Mouse (Mus musculus): ENCODE results near the gene Aptx. TPM values are rescaled to one million over a fixed set of nuclear protein-coding genes. Genes with fewer than 3 reads are reported as not detected.

Aptx gene
- polyA plus RNA-seq (2012; rRNA removed) (2.4 and 4.8 TPM in 2 replicates), polyA plus RNA-seq (2014; fragmentation: Nextera tagmentation; extraction: Ambion mirVana) (8.3 and 9.5 TPM in 2 replicates)

DNA sequence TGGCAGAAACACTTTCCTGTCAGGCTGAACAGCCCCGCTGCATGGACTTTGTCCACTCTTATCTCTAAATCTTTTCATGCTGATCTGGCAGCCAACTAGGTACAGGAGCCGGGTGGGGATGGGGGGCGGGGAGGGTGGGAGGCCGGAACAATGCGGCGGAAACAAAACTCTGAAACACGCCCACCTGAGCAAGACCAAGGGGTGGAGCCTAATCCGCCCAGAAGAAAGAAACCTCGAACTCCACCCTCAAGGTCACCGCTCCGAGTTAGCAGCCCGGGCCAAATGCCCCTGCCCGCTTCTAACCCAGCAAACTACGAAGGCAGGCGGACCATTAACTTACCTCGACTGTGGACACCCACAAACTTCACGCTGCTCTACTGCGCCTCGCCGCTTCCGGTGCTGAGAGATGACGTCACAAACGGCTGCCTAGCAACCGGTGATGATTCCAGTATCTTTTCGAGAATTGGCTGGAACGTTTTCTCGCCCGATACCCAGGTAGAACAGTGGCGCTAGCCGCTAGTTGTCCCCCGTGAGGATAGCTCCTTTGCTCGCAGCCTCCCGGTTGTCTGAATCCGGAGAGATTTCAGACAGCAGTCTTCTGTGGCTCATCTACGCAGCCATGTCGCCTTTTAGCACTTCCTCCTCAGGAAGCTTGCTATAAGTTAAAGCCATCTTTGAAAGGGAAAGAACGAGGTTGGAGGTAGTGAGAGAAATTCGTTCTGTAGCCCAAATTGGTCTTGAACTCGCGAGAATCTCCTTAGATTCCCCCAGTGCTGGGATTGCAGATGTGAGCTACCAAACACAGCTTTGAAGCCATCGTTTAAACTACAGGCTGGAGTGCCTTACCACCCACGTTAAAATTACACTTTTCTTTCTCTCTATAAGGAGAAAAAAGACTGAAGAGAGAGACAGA lies at the start of gene Aptx:
TSS of gene Aptx (minus strand) at position 398 of the 913 bp plus-strand sequence.
- peak; percentile 84 for ATAC-seq (ENCODE audit: insufficient read depth)

DNA sequence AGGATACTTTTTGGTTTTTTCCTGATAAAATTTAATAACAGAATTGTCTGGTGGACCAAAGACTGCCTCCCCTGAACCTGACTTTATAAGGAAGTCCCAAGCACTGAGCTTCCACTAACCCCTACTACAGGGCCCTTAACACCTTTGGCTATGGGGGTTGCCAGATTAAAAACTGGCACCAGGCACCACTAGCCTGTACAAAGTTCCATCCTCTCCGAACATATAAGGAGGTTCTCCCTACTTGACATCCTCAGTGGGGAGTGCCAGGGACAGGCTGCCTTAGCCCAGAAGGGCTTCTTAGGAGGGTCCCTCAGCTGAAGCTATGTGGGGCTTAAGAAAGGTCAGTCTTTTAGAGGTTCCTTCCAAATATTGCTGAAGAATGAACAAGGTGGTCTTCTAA lies 32.4 kb upstream of the Aptx start:
- H3K36me3 ChIP-seq (replicated peaks; ENCODE audit: control insufficient read depth, insufficient read depth, low read depth) = peaks cover 50% of the 10 kb centered on the region
- no peak overlapping the region for H3K9ac ChIP-seq (replicated peaks)
- ATAC-seq (ENCODE audit: insufficient read depth) = no peak
- H3K4me1 ChIP-seq (replicated peaks; ENCODE audit: control insufficient read depth in 2 of 2, insufficient read depth in 2 of 2, low read length in 1 of 2) = no peaks in the 10 kb centered on the region
- H3K27me3 ChIP-seq (ENCODE audit: control insufficient read depth, insufficient read depth, low read length) = no peaks in the 10 kb centered on the region
- no peak for DNase-seq (ENCODE audit: low read depth in 3 of 3, low spot score in 3 of 3)
- H3K27ac ChIP-seq = no peak overlapping the region
- no peak overlapping the region for H3K4me2 ChIP-seq (ENCODE audit: low read depth)
- H3K4me3 ChIP-seq (ENCODE audit: insufficient read depth in 1 of 2, low read depth in 2 of 2, low read length in 2 of 2) = no peak overlapping the region
- TF ChIP-seq CTCF (IDR thresholded peaks at IDR 0.05; ENCODE audit: low read depth) = no peak
- TF ChIP-seq EP300 (IDR thresholded peaks at IDR 0.05; ENCODE audit: low read depth) = no peak
- H3K9me3 ChIP-seq (ENCODE audit: control insufficient read depth, low read length) = no peaks in the 10 kb centered on the region
- WGBS (ENCODE audit: insufficient replicate concordance) = 62% methylated on average over 1 of the region's 1 CpGs

More for the DNA sequence above, at the start of gene Aptx:
- Histone ChIP-seq H3K9me3 (ENCODE audit: control insufficient read depth, low read length) (no peaks in the 10 kb centered on the region), H3K4me1 (replicated peaks; ENCODE audit: control insufficient read depth in 2 of 2, insufficient read depth in 2 of 2, low read length in 1 of 2) (peaks cover 8 to 26% of the 10 kb centered on the region in 2 experiments), H3K36me3 (replicated peaks; ENCODE audit: control insufficient read depth, insufficient read depth, low read depth) (no peaks in the 10 kb centered on the region), H3K9ac (replicated peaks) (peak within 1 kb of the TSS; percentile 61), H3K4me3 (ENCODE audit: insufficient read depth in 1 of 2, low read depth in 2 of 2, low read length in 2 of 2) (peak within 1 kb of the TSS; percentile 75 to 96), H3K4me2 (ENCODE audit: low read depth) (peak within 1 kb of the TSS; percentile 93), H3K27ac (peak within 1 kb of the TSS; percentile 72), H3K27me3 (ENCODE audit: control insufficient read depth, insufficient read depth, low read length) (no peaks in the 10 kb centered on the region)
- WGBS (ENCODE audit: insufficient replicate concordance) = under 1% methylated on average over 42 of the region's 42 CpGs
- peak; percentile 86 to 90 (median 89) for DNase-seq (ENCODE audit: low read depth in 3 of 3, low spot score in 3 of 3)
- TF ChIP-seq CTCF (IDR thresholded peaks at IDR 0.05; ENCODE audit: low read depth) = peak; percentile 28
- no peak; the same call in 1 of the 2 replicates for TF ChIP-seq EP300 (IDR thresholded peaks at IDR 0.05; ENCODE audit: low read depth)

DNA sequence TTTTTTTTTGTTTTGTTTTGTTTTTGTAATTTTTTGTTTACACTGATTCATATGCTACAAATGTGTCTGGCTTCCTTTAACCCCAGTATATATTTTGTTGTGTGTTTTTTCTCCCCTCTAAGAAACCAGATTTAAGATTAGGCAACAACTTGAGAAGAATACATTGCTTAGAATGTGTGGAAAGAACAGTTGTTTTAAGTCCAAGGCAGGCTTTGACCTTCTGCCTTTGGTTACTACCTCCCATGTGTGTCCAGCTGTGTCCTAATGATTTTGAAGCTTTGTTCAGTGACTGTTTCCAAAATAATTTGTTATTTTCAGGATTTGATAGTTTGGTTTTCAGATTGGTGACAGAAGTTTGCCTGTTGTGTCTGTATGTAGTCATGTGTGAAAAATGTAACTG lies 28.3 kb upstream of the Aptx start:
- no peak overlapping the region for H3K27ac ChIP-seq
- H3K36me3 ChIP-seq (replicated peaks; ENCODE audit: control insufficient read depth, insufficient read depth, low read depth) = peaks cover 74% of the 10 kb centered on the region
- H3K4me1 ChIP-seq (replicated peaks; ENCODE audit: control insufficient read depth in 2 of 2, insufficient read depth in 2 of 2, low read length in 1 of 2) = peaks cover 1 to 2% of the 10 kb centered on the region in 2 experiments; a peak in 1 of 4 replicates
- ATAC-seq (ENCODE audit: insufficient read depth) (no peak), DNase-seq (ENCODE audit: low read depth in 3 of 3, low spot score in 3 of 3) (no peak)
- no peaks in the 10 kb centered on the region for H3K9me3 ChIP-seq (ENCODE audit: control insufficient read depth, low read length)
- no peak overlapping the region for H3K4me3 ChIP-seq (ENCODE audit: insufficient read depth in 1 of 2, low read depth in 2 of 2, low read length in 2 of 2)
- H3K4me2 ChIP-seq (ENCODE audit: low read depth) = no peak overlapping the region
- H3K27me3 ChIP-seq (ENCODE audit: control insufficient read depth, insufficient read depth, low read length) = no peaks in the 10 kb centered on the region
- no peak overlapping the region for H3K9ac ChIP-seq (replicated peaks)
- no peak for TF ChIP-seq CTCF (IDR thresholded peaks at IDR 0.05; ENCODE audit: low read depth)
- no peak for TF ChIP-seq EP300 (IDR thresholded peaks at IDR 0.05; ENCODE audit: low read depth)

DNA sequence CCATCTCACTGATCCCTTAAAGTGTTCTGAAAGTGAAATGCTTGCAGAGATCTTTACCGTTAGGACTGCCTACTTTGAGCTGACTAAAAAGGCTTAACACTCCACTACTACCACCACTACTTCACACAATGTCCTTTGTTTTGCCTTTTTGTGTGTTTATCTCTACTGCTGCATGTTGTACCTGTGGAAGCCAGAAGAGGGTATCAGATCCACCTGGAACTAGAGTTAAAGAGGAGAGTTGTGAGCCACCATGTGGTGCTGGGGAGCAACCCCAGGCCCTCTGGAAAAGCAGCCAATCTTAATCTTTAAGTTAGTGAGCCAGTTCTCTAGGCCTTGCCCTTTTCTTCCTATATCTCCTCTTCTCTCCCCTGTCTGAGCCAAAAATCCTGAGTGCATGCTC lies 24.3 kb upstream of the Aptx start:
- peaks cover 12 to 14% of the 10 kb centered on the region in 2 experiments for H3K4me1 ChIP-seq (replicated peaks; ENCODE audit: control insufficient read depth in 2 of 2, insufficient read depth in 2 of 2, low read length in 1 of 2)
- H3K27ac ChIP-seq = no peak overlapping the region
- 70% methylated on average over 1 of the region's 1 CpGs for WGBS (ENCODE audit: insufficient replicate concordance)
- ATAC-seq (ENCODE audit: insufficient read depth) (no peak), DNase-seq (ENCODE audit: low read depth in 3 of 3, low spot score in 3 of 3) (no peak)
- H3K27me3 ChIP-seq (ENCODE audit: control insufficient read depth, insufficient read depth, low read length) = no peaks in the 10 kb centered on the region
- H3K9me3 ChIP-seq (ENCODE audit: control insufficient read depth, low read length) = no peaks in the 10 kb centered on the region
- TF ChIP-seq EP300 (IDR thresholded peaks at IDR 0.05; ENCODE audit: low read depth) (no peak), CTCF (IDR thresholded peaks at IDR 0.05; ENCODE audit: low read depth) (peak; percentile 15; the same call in 1 of the 2 replicates)
- no peak overlapping the region for H3K4me3 ChIP-seq (ENCODE audit: insufficient read depth in 1 of 2, low read depth in 2 of 2, low read length in 2 of 2)
- no peak overlapping the region for H3K9ac ChIP-seq (replicated peaks)
- H3K4me2 ChIP-seq (ENCODE audit: low read depth) = no peak overlapping the region
- H3K36me3 ChIP-seq (replicated peaks; ENCODE audit: control insufficient read depth, insufficient read depth, low read depth) = peaks cover 65% of the 10 kb centered on the region

DNA sequence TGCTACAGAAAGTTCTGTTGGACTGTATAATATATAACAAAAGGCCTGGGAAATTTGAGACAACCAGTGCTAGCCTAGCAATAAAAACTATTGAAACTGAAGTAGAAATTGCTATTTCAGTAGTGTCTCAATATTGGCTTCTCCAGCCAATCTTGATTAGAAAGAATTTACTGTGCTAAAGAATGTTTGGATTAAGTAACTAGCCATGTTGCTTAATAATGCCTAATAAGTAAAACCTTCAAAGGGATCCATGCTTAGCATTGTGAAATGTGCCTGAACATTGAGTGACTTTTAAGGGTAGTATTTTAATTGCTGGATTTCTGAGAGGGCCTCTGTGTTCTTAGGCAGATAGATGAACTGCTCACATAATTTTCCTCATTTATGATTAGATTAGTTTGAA lies 22.6 kb upstream of the Aptx start:
- Histone ChIP-seq H3K36me3 (replicated peaks; ENCODE audit: control insufficient read depth, insufficient read depth, low read depth) (peaks cover 48% of the 10 kb centered on the region), H3K4me1 (replicated peaks; ENCODE audit: control insufficient read depth in 2 of 2, insufficient read depth in 2 of 2, low read length in 1 of 2) (peaks cover 21 to 24% of the 10 kb centered on the region in 2 experiments), H3K4me3 (ENCODE audit: insufficient read depth in 1 of 2, low read depth in 2 of 2, low read length in 2 of 2) (peak overlapping the region in 1 of 2 experiments; percentile 9; a peak in 1 of 4 replicates), H3K27ac (no peak overlapping the region), H3K27me3 (ENCODE audit: control insufficient read depth, insufficient read depth, low read length) (no peaks in the 10 kb centered on the region), H3K9me3 (ENCODE audit: control insufficient read depth, low read length) (no peaks in the 10 kb centered on the region), H3K9ac (replicated peaks) (no peak overlapping the region), H3K4me2 (ENCODE audit: low read depth) (peak overlapping the region; percentile 70)
- no peak for TF ChIP-seq CTCF (IDR thresholded peaks at IDR 0.05; ENCODE audit: low read depth)
- no peak for TF ChIP-seq EP300 (IDR thresholded peaks at IDR 0.05; ENCODE audit: low read depth)
- DNase-seq (ENCODE audit: low read depth in 3 of 3, low spot score in 3 of 3) (no peak), ATAC-seq (ENCODE audit: insufficient read depth) (no peak)
